Mouse (Mus musculus): ENCODE measurements around the gene Rpl24.

DNA sequence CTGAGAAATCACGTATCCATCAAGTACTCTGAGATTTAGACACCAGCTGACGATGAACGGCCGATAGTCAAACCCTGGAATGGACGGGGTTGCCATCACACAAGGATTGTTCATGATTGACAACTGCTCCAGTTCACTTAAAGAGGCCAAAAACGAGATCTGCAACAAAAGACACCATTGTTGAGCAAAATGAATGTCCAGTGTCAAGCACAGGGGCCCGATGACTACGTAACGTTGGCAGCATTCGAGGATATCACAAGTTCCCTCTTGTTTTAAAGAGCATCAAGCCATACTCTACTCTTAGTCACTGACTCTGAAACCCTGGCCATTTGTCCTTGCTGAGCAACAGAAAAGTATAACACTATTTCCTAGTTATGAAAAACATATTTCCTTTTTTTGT lies 44.0 kb upstream of the Rpl24 start:
- no peak for TF ChIP-seq CTCF (IDR thresholded peaks at IDR 0.05; ENCODE audit: borderline replicate concordance, insufficient read depth, low read length)
- no peak for TF ChIP-seq POLR2A (IDR thresholded peaks at IDR 0.05; ENCODE audit: low read depth, low read length)

Data from embryonic fibroblast, embryonic 13.5 days (primary cell).